Mouse (Mus musculus) heart, embryonic 15.5 days (tissue): ENCODE data around the gene Bcl2l1. TPM values are rescaled to one million over a fixed set of nuclear protein-coding genes. Genes with fewer than 3 reads are reported as not detected.

Experiments used
- ATAC-seq: fragments of 200-750 bp; cut with Nextera tagmentation; replicated peaks from 2 replicates; pipeline ENCODE4 v1.8.0; 2017; ENCODE audit warnings: low read depth, moderate TSS enrichment; ENCODE audit not compliant: insufficient number of reproducible peaks, insufficient read depth, low FRiP score
- H3K27ac ChIP-seq: fragments of 300-500 bp; sonication (generic); 2 replicates; pipeline ENCODE4 v1.5.1; 2015; ENCODE audit warnings: mild to moderate bottlenecking, inconsistent platforms
- H3K27me3 ChIP-seq: fragments of 300-500 bp; sonication (generic); 2 replicates; pipeline ENCODE4 v1.6.1; 2015; ENCODE audit warnings: inconsistent platforms
- H3K36me3 ChIP-seq: fragments of 300-500 bp; sonication (generic); 2 replicates; pipeline ENCODE4 v1.6.1; 2015; ENCODE audit warnings: mild to moderate bottlenecking, inconsistent platforms
- H3K4me1 ChIP-seq: fragments of 300-500 bp; sonication (generic); replicated peaks from 2 replicates; pipeline ENCODE4 v1.6.1; 2015; ENCODE audit warnings: inconsistent platforms
- H3K4me2 ChIP-seq: fragments of 300-500 bp; sonication (generic); 2 replicates; pipeline ENCODE4 v1.6.1; 2015; ENCODE audit warnings: inconsistent platforms, mild to moderate bottlenecking, moderate library complexity
- H3K4me3 ChIP-seq: fragments of 300-500 bp; sonication (generic); 2 replicates; pipeline ENCODE4 v1.5.1; 2015; ENCODE audit warnings: mild to moderate bottlenecking, inconsistent platforms
- H3K9ac ChIP-seq: fragments of 300-500 bp; sonication (generic); 2 replicates; pipeline ENCODE4 v1.6.1; 2015; ENCODE audit warnings: mild to moderate bottlenecking, inconsistent platforms
- H3K9me3 ChIP-seq: fragments of 300-500 bp; sonication (generic); replicated peaks from 2 replicates; pipeline ENCODE4 v1.6.1; 2016; ENCODE audit warnings: inconsistent platforms
- WGBS: fragments of 180-500 bp; shearing (Covaris S2); methylation state at CpG from one replicate; pipeline ENCODE4 v1.1.7; 2015; ENCODE audit warnings: mixed read lengths; 5-methylcytosine and 5-hydroxymethylcytosine counted together
- polyA plus RNA-seq: library from polyadenylated mRNA; unstranded; fragments of >200 nt; fragmentation: Nextera tagmentation; extraction: Ambion mirVana; gene quantifications from 2 replicates; pipeline ENCODE4 v1.2.1, GENCODE M21; 2015

Bcl2l1 gene
- polyA plus RNA-seq, 1 experiment from 2014 or later = 69.5 TPM

DNA sequence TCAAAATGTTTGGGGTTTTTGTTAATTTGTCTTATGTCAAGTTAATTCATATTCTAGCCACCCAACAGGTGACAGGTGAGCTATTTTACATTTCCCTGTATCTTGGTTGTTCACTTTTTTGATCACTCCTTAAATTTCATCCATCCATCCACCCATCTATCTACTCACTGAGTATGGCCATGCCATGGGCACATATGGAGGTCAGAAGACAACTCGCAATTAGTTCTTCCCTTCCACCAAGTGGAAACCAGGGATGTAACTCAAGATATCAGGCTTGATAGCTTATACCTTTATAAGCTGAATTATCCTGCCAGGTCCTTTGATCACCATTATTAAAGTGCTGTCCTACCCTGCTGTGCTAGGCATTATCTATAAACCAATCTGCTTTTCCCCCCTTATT lies 7.8 kb downstream of the Bcl2l1 start:
- Histone ChIP-seq H3K9ac (no peak overlapping the region), H3K27me3 (no peaks in the 10 kb centered on the region), H3K4me1 (peaks cover 72% of the 10 kb centered on the region), H3K27ac (no peak overlapping the region), H3K4me3 (no peak overlapping the region), H3K9me3 (no peaks in the 10 kb centered on the region), H3K36me3 (peaks cover 4% of the 10 kb centered on the region; the same call in 1 of the 2 replicates), H3K4me2 (no peak overlapping the region)
- 81% methylated on average over 1 of the region's 1 CpGs for WGBS
- ATAC-seq = no peak

DNA sequence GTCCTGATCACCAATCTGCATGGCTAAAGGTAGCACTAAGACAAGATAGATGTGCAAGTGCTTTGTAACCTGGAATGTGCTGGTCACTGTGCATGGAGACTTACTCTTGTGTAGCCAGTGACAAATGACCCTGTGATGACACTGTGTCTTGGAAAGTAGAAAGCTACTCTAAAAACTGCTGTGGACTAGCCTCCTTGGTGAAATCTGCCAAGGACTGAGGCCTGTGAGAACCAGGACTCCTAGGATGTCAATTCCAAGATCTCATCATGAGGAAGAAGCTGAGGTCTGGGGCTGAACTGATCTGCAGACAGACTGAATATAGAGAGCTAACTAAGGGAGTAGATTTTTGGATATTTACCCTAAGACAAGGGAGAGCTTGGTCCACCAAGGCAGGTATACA lies 10.0 kb downstream of the Bcl2l1 start:
- Histone ChIP-seq H3K9ac (no peak overlapping the region), H3K27ac (peak overlapping the region; percentile 88), H3K4me2 (no peak overlapping the region), H3K4me1 (peaks cover 72% of the 10 kb centered on the region), H3K27me3 (no peaks in the 10 kb centered on the region), H3K9me3 (no peaks in the 10 kb centered on the region), H3K36me3 (no peaks in the 10 kb centered on the region), H3K4me3 (no peak overlapping the region)
- ATAC-seq = no peak

DNA sequence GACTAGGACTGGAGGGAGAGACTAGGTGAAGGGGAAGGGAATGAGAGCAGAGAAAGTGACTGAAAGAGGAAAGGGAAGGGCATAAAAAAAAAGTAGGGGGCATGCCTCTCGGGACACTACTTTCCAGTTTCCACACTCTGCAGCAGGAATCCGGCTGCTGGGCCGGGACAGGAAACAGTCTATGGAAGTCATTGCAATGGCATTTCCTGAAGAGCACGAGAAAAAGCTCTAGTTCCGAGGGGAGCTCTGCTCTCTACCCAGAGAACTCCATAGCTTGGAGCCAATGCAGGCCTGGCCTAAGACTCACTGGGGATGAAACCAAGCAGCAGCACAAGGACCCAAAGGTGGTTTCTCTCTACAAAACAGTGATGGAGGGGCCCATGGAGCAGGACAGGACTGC lies 10.5 kb downstream of the Bcl2l1 start:
- Histone ChIP-seq H3K9me3 (no peaks in the 10 kb centered on the region), H3K27me3 (no peaks in the 10 kb centered on the region), H3K4me3 (no peak overlapping the region), H3K4me2 (peak overlapping the region; percentile 33; the same call in 1 of the 2 replicates), H3K9ac (no peak overlapping the region), H3K36me3 (no peaks in the 10 kb centered on the region), H3K27ac (peak overlapping the region; percentile 88), H3K4me1 (peaks cover 75% of the 10 kb centered on the region)
- ATAC-seq = peak; percentile 70; the same call in 1 of the 2 replicates
- 19% methylated on average over 5 of the region's 5 CpGs for WGBS

DNA sequence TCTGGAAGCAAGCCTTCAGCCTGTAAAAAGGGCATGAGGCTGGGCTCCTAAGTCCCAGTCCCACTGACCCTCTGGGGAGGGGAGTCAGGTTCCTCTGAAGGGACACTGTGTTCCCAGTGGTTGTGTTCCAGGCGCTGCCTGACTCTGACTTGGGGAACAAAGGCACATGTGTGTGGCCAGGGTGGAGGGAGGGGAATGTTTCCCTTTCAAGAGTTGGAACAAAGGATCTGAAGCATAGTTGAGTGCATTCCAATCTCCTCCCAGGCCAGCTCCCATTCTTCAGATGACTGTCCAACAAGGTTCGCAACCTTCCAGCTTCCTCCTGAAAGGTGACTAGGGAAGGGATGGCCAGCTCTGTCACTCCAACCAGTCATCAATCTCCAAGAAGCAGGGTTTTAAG lies 11.2 kb downstream of the Bcl2l1 start:
- 21% methylated on average over 2 of the region's 2 CpGs for WGBS
- ATAC-seq = peak; percentile 38
- H3K36me3 ChIP-seq = no peaks in the 10 kb centered on the region
- peak overlapping the region; percentile 33 for H3K4me2 ChIP-seq
- H3K9me3 ChIP-seq = no peaks in the 10 kb centered on the region
- H3K4me3 ChIP-seq = no peak overlapping the region
- H3K4me1 ChIP-seq = peaks cover 71% of the 10 kb centered on the region
- H3K27me3 ChIP-seq = no peaks in the 10 kb centered on the region
- peak overlapping the region; percentile 88 for H3K27ac ChIP-seq
- H3K9ac ChIP-seq = no peak overlapping the region

DNA sequence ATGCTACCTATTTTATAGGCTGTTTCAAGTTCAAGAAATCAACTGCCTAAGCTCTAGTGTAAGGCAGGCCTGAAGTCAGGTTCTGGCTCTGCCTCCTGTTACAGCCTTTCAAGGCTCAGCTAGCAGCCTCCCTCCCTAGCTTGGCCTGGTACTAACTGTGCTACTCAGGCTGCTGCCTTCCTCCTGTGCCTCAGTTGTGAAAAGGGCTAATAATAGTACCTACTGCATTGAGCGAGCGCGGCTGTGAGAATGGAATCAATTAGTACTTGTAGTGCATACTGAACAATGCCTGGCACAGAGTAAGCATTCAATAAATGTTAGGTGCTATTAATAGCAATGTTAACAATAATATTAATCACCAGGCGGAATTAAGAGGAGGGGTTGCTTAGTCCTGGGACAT lies 11.6 kb downstream of the Bcl2l1 start:
- no peak for ATAC-seq
- WGBS = 48% methylated on average over 4 of the region's 4 CpGs
- peak overlapping the region; percentile 33; the same call in 1 of the 2 replicates for H3K4me2 ChIP-seq

DNA sequence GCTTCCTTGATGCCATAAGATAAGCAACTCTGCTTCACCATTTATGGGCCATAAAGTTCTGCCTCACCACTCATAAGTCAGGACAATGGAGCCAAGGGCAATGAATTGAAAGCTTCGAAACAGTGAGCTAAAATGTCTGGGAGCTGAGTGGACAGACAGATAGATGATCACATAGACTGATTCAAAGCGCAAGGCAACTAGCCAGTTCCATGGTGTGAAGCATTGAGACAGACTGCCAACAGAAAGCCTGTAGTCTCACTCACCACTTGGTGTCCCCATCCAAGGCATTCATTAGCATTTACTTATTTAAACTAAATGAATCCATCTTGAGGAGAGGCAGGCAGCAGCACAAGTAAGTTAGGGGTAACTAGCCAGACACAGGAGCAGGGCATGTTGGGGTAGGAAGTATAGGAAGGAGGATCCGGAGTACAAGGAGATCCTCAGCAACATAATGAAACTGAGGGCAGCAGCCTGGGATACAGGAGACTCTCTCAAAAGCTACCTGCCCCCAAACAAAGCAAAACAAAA lies 12.4 kb downstream of the Bcl2l1 start:
- H3K36me3 ChIP-seq = no peaks in the 10 kb centered on the region
- H3K9ac ChIP-seq = no peak overlapping the region
- peak overlapping the region; percentile 88 for H3K27ac ChIP-seq
- H3K9me3 ChIP-seq = no peaks in the 10 kb centered on the region
- H3K4me3 ChIP-seq = no peak overlapping the region
- peaks cover 73% of the 10 kb centered on the region for H3K4me1 ChIP-seq
- no peaks in the 10 kb centered on the region for H3K27me3 ChIP-seq
- WGBS = 93% methylated on average over 3 of the region's 3 CpGs
- no peak overlapping the region for H3K4me2 ChIP-seq
- ATAC-seq = no peak

More for the DNA sequence above, 11.6 kb downstream of the Bcl2l1 start:
- H3K4me1 ChIP-seq = peaks cover 68% of the 10 kb centered on the region
- H3K27ac ChIP-seq = peak overlapping the region; percentile 88
- no peaks in the 10 kb centered on the region for H3K36me3 ChIP-seq
- H3K4me3 ChIP-seq = no peak overlapping the region
- no peak overlapping the region for H3K9ac ChIP-seq
- H3K9me3 ChIP-seq = no peaks in the 10 kb centered on the region
- no peaks in the 10 kb centered on the region for H3K27me3 ChIP-seq

GRCm38 (mm10) chr2:152818679-152819078 lies 12.8 kb downstream of the Bcl2l1 start:
- Histone ChIP-seq H3K9me3 (no peaks in the 10 kb centered on the region), H3K9ac (no peak overlapping the region), H3K4me2 (0 out of 2 replicates have a peak overlapping the region, but pooled peaks have one; percentile 15), H3K27me3 (no peaks in the 10 kb centered on the region), H3K36me3 (no peaks in the 10 kb centered on the region), H3K4me3 (no peak overlapping the region), H3K27ac (peak overlapping the region; percentile 88), H3K4me1 (peaks cover 73% of the 10 kb centered on the region)
- no peak for ATAC-seq
- WGBS = 87% methylated on average over 5 of the region's 5 CpGs

GRCm38 (mm10) chr2:152817596-152818291 lies 13.8 kb downstream of the Bcl2l1 start:
- ATAC-seq = peak; percentile 57
- WGBS = 11% methylated on average over 6 of the region's 6 CpGs
- H3K4me2 ChIP-seq = peak overlapping the region; percentile 15

GRCm38 (mm10) chr2:152816657-152817348 lies 14.7 kb downstream of the Bcl2l1 start:
- H3K36me3 ChIP-seq = no peaks in the 10 kb centered on the region
- no peak overlapping the region for H3K9ac ChIP-seq
- no peak overlapping the region for H3K4me3 ChIP-seq
- no peaks in the 10 kb centered on the region for H3K9me3 ChIP-seq
- H3K27me3 ChIP-seq = no peaks in the 10 kb centered on the region
- H3K27ac ChIP-seq = peak overlapping the region; percentile 88
- no peak overlapping the region for H3K4me2 ChIP-seq
- 85% methylated on average over 3 of the region's 3 CpGs for WGBS
- H3K4me1 ChIP-seq = peaks cover 76% of the 10 kb centered on the region
- ATAC-seq = no peak

More at GRCm38 (mm10) chr2:152817596-152818291, 13.8 kb downstream of the Bcl2l1 start:
- Histone ChIP-seq H3K27me3 (no peaks in the 10 kb centered on the region), H3K4me1 (peaks cover 75% of the 10 kb centered on the region), H3K27ac (peak overlapping the region; percentile 88), H3K9me3 (no peaks in the 10 kb centered on the region), H3K36me3 (no peaks in the 10 kb centered on the region), H3K4me3 (no peak overlapping the region), H3K9ac (no peak overlapping the region)

- no peaks in the 10 kb centered on the region for H3K27me3 ChIP-seq
- H3K27ac ChIP-seq = no peak overlapping the region; the same call in 1 of the 2 replicates
- no peak overlapping the region for H3K4me2 ChIP-seq
- H3K9me3 ChIP-seq = no peaks in the 10 kb centered on the region
- WGBS = 71% methylated on average over 7 of the region's 7 CpGs
- H3K36me3 ChIP-seq = no peaks in the 10 kb centered on the region
- peaks cover 76% of the 10 kb centered on the region for H3K4me1 ChIP-seq
- ATAC-seq = no peak
- no peak overlapping the region for H3K4me3 ChIP-seq
- no peak overlapping the region for H3K9ac ChIP-seq
Observed at GRCm38 (mm10) chr2:152815879-152816656, 15.5 kb downstream of the Bcl2l1 start.
